Mouse (Mus musculus): ENCODE data around the gene Cdk5.
A peak's percentile ranks its signal among the peaks of the same experiment; 100 is the strongest.

GRCm38 (mm10) chr5:24394165-24394894 lies 29.0 kb downstream of the Cdk5 start:
- TF ChIP-seq CTCF (IDR thresholded peaks at IDR 0.05) (peak; percentile 83), EP300 (IDR thresholded peaks at IDR 0.05) (no peak)
